Mouse (Mus musculus) induced T-regulatory cell, adult 2 months (primary cell): Measurements from ENCODE around the gene Clpx.

ENCODE experiments used
- DNase-seq: peaks from one replicate; pipeline ENCODE4 v3.0.0-alpha.2; 2012; ENCODE audit warnings: low read depth

Clpx gene

DNA sequence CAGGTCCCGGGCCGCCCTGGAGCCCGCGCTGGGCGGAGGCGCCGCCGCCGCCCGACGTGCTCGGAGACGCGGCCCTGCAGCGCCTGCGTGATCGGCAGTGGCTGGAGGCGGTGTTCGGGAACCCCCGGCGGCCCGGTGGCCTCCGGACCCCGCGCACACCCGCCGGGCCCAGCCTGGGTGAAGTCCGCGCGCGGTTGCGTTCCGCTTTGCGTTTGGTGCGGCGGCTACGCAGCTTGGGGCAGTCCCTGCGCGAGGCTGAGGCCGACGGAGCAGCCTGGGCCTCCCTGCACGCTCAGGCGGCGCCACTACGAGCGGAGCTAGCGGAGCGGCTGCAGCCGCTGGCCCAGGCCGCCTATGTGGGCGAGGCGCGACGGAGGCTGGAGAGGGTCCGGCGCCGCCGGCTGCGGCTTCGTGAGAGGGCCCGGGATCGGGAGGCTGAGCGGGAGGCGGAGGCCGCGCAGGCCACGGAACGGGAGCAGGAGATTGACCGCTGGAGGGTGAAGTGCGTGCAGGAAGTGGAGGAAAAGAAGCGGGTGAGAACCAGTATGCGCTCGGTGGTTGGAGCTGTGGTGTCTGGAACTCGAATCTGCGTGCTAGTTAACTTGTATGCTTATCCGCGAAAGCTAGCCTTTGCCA, 52.5 kb downstream of the Clpx start:
- DNase-seq, result peak; percentile 78

GRCm38 (mm10) chr9:65347112-65347850, 53.2 kb downstream of the Clpx start:
- DNase-seq, result no peak

DNA sequence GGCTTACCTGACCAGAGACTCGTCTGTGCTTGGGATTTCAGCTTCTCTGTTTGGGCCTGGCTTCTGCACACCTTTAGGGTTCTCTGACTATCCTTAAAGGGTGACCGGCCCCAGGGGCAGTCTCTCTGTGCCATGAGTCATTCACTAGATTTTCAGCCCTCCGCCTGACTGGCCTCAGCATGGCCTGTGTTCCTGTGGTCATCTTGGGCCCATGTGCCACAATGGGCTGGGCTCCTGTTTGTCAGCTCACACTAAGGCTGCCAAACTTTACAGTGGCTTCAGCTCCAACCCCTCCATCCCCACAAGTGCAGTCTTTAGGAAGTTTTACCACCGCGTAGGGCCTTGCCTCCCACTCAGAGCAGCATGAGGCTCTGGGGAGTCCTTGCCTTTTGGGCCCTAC, 59.2 kb downstream of the Clpx start:
- no peak for DNase-seq

DNA sequence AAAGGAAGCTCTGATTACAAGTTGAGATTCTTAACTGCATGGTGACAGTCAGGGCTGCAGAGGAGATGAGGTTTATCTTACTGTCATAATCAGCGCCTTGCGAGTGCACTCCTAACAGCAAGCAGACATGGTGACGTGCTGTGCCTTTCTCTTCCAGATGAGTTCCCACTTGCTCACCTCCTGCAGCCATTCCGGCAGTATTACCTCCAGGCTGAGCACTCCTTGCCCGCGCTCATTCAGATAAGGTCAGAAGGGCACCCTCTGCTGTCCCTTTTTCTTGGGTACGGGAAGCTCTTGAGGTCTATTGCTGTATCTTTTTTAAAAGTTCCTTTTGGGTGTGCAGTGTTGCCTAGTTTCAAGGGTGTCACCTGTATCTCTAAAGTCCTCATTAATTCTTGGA, 62.5 kb downstream of the Clpx start:
- DNase-seq, result no peak

GRCm38 (mm10) chr9:65356971-65357370, 62.9 kb downstream of the Clpx start:
- no peak for DNase-seq

DNA sequence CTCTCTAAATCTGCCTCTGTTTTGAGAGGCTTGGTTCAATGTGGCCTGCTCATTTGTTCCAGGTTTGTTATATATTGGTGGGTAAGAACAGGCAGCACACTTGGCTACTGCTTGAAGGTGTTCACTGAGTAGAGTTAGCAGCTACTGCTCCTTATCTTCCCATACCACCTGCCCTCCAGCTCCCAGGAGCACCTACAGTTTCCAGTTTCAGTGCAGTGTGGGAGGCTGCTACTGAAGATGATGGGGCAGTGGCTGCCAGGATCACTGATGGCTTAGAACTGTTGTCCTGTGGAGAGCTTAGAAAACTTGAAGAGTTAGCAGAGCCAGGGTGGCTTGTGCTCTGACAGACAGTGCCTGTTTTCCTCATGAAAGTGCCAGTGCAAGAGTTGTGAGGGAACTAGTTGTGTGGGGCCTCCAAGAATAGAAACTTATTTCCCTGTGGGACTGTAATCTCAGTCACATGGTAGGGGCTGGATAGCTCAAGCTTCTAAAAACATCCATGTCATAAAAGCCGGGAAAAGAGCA, 65.0 kb downstream of the Clpx start:
- DNase-seq, result no peak

DNA sequence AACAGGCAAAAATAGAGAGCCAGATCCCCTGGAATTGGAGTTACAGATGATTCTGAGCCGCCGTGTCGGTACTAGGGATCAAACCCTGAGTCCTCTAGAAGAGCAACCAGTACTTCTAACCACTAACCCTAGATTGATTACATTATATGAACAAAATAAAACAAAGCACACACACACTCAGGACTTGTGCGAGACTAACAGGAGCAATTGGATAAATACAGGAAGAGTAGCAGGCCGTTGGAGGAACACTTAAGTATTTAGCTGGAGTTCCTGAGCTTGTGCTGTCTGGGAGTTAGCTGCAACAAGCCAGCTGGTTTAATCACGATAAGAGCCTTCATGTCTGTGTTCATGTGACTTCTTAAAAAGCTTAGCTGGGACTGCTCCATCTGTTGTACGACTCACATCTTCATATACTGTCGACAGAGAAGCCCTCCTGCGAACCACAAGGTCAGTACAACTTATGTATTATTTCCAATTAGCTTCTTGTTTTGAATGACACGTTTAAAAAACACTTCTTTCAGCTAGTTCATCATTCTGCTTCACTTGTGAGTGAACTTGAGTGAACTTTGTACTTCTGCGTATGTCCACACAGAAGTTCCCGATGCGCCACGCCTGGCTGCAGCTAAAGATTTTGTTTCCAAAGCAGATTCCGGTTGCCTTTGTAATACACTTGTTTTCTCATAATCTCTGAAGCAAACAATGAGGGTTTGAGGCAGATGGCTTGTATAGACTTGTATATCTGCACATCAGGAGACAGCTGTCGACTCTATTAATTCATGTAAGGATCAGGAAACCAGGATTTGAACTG, 66.8 kb downstream of the Clpx start, which contains the start of gene Ubap1l:
TSS of gene Ubap1l (plus strand) at position 401 of the 808 bp plus-strand sequence.
- DNase-seq, result no peak

GRCm38 (mm10) chr9:65363684-65364083, 69.6 kb downstream of the Clpx start:
- no peak for DNase-seq

- no peak for DNase-seq
Observed at GRCm38 (mm10) chr9:65365721-65366120, 71.7 kb downstream of the Clpx start.

DNA sequence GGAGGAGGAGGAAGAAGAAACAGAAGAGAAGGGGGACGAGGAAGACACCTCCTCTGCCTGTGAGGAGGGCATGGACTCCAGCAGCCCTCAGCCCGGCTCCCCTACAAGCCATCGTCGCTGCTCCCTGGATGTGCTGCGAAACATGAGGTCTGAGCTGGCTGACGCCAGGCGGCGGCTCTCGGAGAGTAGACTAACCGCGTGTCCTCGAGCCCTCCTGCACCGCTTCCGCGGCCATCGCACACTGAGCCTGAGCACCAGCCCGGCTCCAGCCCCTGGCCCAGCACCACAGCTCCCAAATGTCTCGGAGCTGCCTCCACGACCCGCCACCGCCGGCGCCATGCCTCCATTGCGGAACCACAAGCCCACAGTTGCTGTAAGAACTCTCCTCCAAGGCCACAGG, 77.7 kb downstream of the Clpx start:
- DNase-seq, result no peak

- DNase-seq, result peak; percentile 36
Observed at GRCm38 (mm10) chr9:65372449-65372848, 78.4 kb downstream of the Clpx start.

GRCm38 (mm10) chr9:65374468-65375162, 80.6 kb downstream of the Clpx start:
- DNase-seq, result no peak

GRCm38 (mm10) chr9:65375163-65375934, 81.3 kb downstream of the Clpx start:
- no peak for DNase-seq
